Mouse (Mus musculus): ENCODE results near the gene A3galt2.

Gene A3galt2

GRCm38 (mm10) chr4:128755064-128755463, at the start of gene A3galt2:
Gene A3galt2, plus strand, starts transcription at chr4:128755364.
- DNase-seq (ENCODE audit: low read depth), result no peak

GRCm38 (mm10) chr4:128706626-128707025, 48.5 kb upstream of the A3galt2 start:
- no peak for DNase-seq (ENCODE audit: low read depth)

GRCm38 (mm10) chr4:128707384-128707783, 47.8 kb upstream of the A3galt2 start:
- DNase-seq (ENCODE audit: low read depth), result no peak

- no peak for DNase-seq (ENCODE audit: low read depth)
Measured at GRCm38 (mm10) chr4:128709061-128709780, 45.9 kb upstream of the A3galt2 start.

GRCm38 (mm10) chr4:128709781-128710166, 45.4 kb upstream of the A3galt2 start:
- DNase-seq (ENCODE audit: low read depth), result no peak

GRCm38 (mm10) chr4:128710286-128710685, 44.9 kb upstream of the A3galt2 start:
- DNase-seq (ENCODE audit: low read depth), result no peak

- peak; percentile 19 for DNase-seq (ENCODE audit: low read depth)
Measured at GRCm38 (mm10) chr4:128710800-128711199, 44.4 kb upstream of the A3galt2 start.

GRCm38 (mm10) chr4:128711455-128712135, 43.6 kb upstream of the A3galt2 start:
- peak; percentile 97 for DNase-seq (ENCODE audit: low read depth)

GRCm38 (mm10) chr4:128712136-128712655, 43.0 kb upstream of the A3galt2 start:
- DNase-seq (ENCODE audit: low read depth), result no peak

GRCm38 (mm10) chr4:128712941-128713340, 42.2 kb upstream of the A3galt2 start:
- no peak for DNase-seq (ENCODE audit: low read depth)

- DNase-seq (ENCODE audit: low read depth), result no peak
Measured at GRCm38 (mm10) chr4:128715241-128716204, 39.6 kb upstream of the A3galt2 start.

- DNase-seq (ENCODE audit: low read depth), result no peak
Measured at GRCm38 (mm10) chr4:128716279-128716678, 38.9 kb upstream of the A3galt2 start.

- no peak for DNase-seq (ENCODE audit: low read depth)
Measured at GRCm38 (mm10) chr4:128716731-128717130, 38.4 kb upstream of the A3galt2 start.

GRCm38 (mm10) chr4:128720110-128720509, 35.1 kb upstream of the A3galt2 start:
- DNase-seq (ENCODE audit: low read depth), result no peak

GRCm38 (mm10) chr4:128721061-128721648, 34.0 kb upstream of the A3galt2 start:
- no peak for DNase-seq (ENCODE audit: low read depth)

GRCm38 (mm10) chr4:128721761-128722160, 33.4 kb upstream of the A3galt2 start:
- DNase-seq (ENCODE audit: low read depth), result no peak

- no peak for DNase-seq (ENCODE audit: low read depth)
Measured at GRCm38 (mm10) chr4:128722932-128723331, 32.2 kb upstream of the A3galt2 start.

- DNase-seq (ENCODE audit: low read depth), result no peak
Measured at GRCm38 (mm10) chr4:128723431-128723830, 31.7 kb upstream of the A3galt2 start.

GRCm38 (mm10) chr4:128724059-128724458, 31.1 kb upstream of the A3galt2 start:
- no peak for DNase-seq (ENCODE audit: low read depth)

GRCm38 (mm10) chr4:128727019-128727720, 28.0 kb upstream of the A3galt2 start:
- peak; percentile 91 for DNase-seq (ENCODE audit: low read depth)

All from induced T-regulatory cell, adult 2 months (primary cell).